Mouse (Mus musculus) liver, embryonic 16.5 days (tissue): ENCODE measurements at regions not wholly inside any gene's neighbourhood (a gene's known extent, or its start where the extent isn't known, plus 50 kb on each side); places are given as distances from the start of the nearest gene placed in this dataset.
A peak's percentile ranks its signal among the peaks of the same experiment; 100 is the strongest.

Experiments
- ATAC-seq: fragments of 200-750 bp; cut with Nextera tagmentation; 2 replicates; pipeline ENCODE4 v1.8.0; 2017; ENCODE audit warnings: low read depth, mild to moderate bottlenecking, moderate number of reproducible peaks, moderate library complexity
- H3K27ac ChIP-seq: fragments of 300-500 bp; sonication (generic); 2 replicates; pipeline ENCODE4 v1.5.1; 2014; ENCODE audit warnings: mild to moderate bottlenecking, low read length
- H3K27me3 ChIP-seq: fragments of 300-500 bp; sonication (generic); 2 replicates; pipeline ENCODE4 v1.6.1; 2014; ENCODE audit warnings: low read depth, low read length, mixed read lengths; ENCODE audit not compliant: control insufficient read depth, insufficient read depth
- H3K36me3 ChIP-seq: fragments of 300-500 bp; sonication (generic); 2 replicates; pipeline ENCODE4 v1.6.1; 2014; ENCODE audit warnings: mild to moderate bottlenecking; ENCODE audit not compliant: control insufficient read depth, insufficient read depth
- H3K4me1 ChIP-seq: fragments of 300-500 bp; sonication (generic); 2 replicates; pipeline ENCODE4 v1.6.1; 2014; ENCODE audit warnings: low read depth, low read length, mixed read lengths; ENCODE audit not compliant: control insufficient read depth
- H3K4me2 ChIP-seq: fragments of 300-500 bp; sonication (generic); 2 replicates; pipeline ENCODE4 v1.6.1; 2014; ENCODE audit warnings: low read depth, low read length, mixed read lengths
- H3K4me3 ChIP-seq: fragments of 300-500 bp; sonication (generic); 2 replicates; pipeline ENCODE4 v1.5.1; 2014; ENCODE audit warnings: low read depth, mild to moderate bottlenecking, low read length
- H3K9ac ChIP-seq: fragments of 300-500 bp; sonication (generic); 2 replicates; pipeline ENCODE4 v1.6.1; 2014; ENCODE audit warnings: low read depth, low read length
- H3K9me3 ChIP-seq: fragments of 300-500 bp; sonication (generic); replicated peaks from 2 replicates; pipeline ENCODE4 v1.6.1; 2016; ENCODE audit warnings: low read length; ENCODE audit not compliant: control insufficient read depth
- WGBS: fragments of 180-500 bp; shearing (Covaris S2); extraction: QIAGEN DNeasy Blood & Tissue Kit; methylation state at CpG from one replicate; pipeline ENCODE4 v1.1.7; 2014; ENCODE audit not compliant: insufficient replicate concordance; 5-methylcytosine and 5-hydroxymethylcytosine counted together

DNA sequence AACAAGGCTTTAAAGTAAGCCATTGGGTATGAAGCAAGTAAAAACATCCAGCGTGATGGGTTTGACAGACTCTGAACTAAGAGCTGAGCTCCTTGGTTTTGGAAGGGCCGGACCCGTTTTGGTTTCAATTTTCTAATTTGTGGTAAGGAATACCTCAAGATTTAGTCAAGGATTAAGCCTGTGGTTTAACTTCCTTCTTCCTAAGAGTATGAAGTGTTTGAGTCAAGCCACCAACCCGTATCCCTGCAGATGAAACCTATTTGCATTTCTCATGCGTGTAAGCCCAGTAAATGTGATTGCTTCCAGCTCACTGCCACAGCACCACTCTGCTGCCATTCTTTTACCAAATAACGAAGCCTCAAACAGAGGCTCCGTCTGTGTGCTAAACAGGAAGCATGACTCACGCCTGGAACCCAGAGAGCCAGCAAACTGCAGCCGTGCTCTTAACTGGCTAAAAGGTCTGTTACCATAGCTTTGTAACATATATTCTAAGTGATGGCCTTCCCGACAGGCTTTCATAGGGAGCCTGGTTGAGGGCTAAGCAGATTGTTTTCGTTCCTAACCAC is 149.7 kb downstream of the Etv1 start:
- Histone ChIP-seq H3K4me2 (peak overlapping the region; percentile 18; the same call in 1 of the 2 replicates), H3K9me3 (no peaks in the 10 kb centered on the region), H3K4me1 (no peaks in the 10 kb centered on the region), H3K27me3 (no peaks in the 10 kb centered on the region), H3K36me3 (no peaks in the 10 kb centered on the region), H3K4me3 (no peak overlapping the region), H3K27ac (no peak overlapping the region), H3K9ac (no peak overlapping the region)
- ATAC-seq = no peak
- WGBS = 14% methylated on average over 11 of the region's 11 CpGs

DNA sequence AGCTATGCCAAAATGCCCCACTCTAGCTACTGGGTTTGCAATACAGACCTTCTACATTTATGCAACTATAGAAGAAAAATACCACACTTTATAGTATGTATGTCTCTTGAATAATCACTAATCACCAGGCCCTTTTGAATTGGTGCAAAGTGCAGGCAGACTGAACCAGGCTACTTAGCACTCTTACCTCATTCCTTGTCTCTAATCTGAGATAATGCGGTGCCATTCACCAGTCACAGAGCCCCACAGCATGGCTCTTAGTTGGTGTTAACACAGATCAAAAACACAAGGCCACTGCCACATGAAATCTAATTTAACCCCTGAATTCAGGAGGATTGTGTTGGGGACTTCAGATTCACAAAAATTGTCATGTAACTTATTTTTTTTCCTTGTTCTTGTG is 150.5 kb downstream of the Etv1 start:
- no peak for ATAC-seq
- no peak overlapping the region for H3K9ac ChIP-seq
- WGBS = 61% methylated on average over 1 of the region's 1 CpGs
- no peaks in the 10 kb centered on the region for H3K4me1 ChIP-seq
- no peaks in the 10 kb centered on the region for H3K27me3 ChIP-seq
- no peaks in the 10 kb centered on the region for H3K36me3 ChIP-seq
- no peak overlapping the region for H3K4me2 ChIP-seq
- no peaks in the 10 kb centered on the region for H3K9me3 ChIP-seq
- H3K27ac ChIP-seq = no peak overlapping the region
- H3K4me3 ChIP-seq = no peak overlapping the region

DNA sequence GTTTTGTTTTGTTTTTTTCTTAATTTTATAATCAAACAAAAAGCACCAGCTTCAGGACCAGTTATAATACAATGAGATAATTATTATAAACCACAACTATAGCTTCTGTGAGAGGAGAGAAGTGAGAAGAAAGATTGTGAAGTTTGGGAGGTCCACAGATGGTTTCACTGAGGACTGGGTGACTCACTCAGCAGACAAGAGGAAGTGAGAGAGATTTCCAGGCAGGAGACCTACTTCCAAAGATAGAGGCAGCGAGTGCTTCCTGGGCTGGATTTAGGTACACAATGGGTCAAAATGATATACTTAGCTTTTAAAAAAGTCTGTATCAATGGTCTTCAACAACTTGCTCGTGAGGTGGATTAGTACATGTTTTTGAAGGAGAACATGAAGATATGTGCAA is 152.6 kb downstream of the Etv1 start:
- no peak for ATAC-seq
- Histone ChIP-seq H3K9ac (no peak overlapping the region), H3K4me2 (no peak overlapping the region), H3K9me3 (no peaks in the 10 kb centered on the region), H3K36me3 (no peaks in the 10 kb centered on the region), H3K4me3 (no peak overlapping the region), H3K27me3 (no peaks in the 10 kb centered on the region), H3K4me1 (no peaks in the 10 kb centered on the region), H3K27ac (no peak overlapping the region)
- WGBS = 32% methylated on average over 2 of the region's 2 CpGs

DNA sequence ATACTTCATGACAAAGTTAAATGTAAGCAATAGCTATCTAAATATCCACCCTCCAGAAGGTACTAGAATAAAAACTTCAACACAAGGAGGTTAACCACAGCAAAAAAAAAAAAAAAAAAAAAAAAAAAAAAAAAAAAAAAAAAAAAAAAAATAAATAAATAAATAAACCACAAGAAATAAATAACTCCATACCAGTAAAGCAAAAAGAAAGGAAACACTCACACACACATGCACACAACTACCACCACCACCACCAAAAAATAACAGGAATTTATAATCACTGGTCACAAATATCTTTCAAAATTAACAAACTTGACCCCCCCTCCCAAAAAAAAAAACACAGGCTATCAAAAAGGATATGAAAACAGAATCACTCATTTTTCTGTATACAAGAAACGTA is 180.4 kb downstream of the Etv1 start:
- no peak overlapping the region for H3K27ac ChIP-seq
- no peak overlapping the region for H3K4me3 ChIP-seq
- H3K4me1 ChIP-seq = no peaks in the 10 kb centered on the region
- no peak overlapping the region for H3K9ac ChIP-seq
- 20% methylated on average over 1 of the region's 1 CpGs for WGBS
- H3K27me3 ChIP-seq = no peaks in the 10 kb centered on the region
- ATAC-seq = no peak
- H3K4me2 ChIP-seq = no peak overlapping the region
- H3K36me3 ChIP-seq = no peaks in the 10 kb centered on the region
- no peaks in the 10 kb centered on the region for H3K9me3 ChIP-seq

DNA sequence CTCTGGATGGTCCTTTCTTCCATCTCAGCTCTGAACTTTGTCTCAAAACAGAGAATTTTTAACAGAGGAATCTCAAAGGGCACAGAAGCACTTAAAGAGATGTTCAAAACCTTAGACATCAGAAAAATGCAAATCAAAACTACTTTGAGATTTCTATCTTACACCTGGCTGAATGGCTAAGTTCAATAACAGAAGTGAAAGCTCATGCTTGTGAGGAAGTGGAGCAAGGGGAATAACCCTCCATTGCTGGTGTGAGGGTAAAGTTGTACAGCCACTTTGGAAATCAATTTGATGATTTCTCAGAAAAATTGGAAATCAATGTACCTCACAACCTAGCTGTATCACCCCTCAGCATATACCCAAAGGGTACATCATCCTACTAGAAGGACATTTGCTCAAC is 183.1 kb downstream of the Etv1 start:
- no peak overlapping the region for H3K9ac ChIP-seq
- H3K4me3 ChIP-seq = no peak overlapping the region
- ATAC-seq = no peak
- H3K27ac ChIP-seq = no peak overlapping the region
- no peaks in the 10 kb centered on the region for H3K36me3 ChIP-seq
- no peaks in the 10 kb centered on the region for H3K27me3 ChIP-seq
- H3K9me3 ChIP-seq = no peaks in the 10 kb centered on the region
- H3K4me2 ChIP-seq = no peak overlapping the region
- no peaks in the 10 kb centered on the region for H3K4me1 ChIP-seq

DNA sequence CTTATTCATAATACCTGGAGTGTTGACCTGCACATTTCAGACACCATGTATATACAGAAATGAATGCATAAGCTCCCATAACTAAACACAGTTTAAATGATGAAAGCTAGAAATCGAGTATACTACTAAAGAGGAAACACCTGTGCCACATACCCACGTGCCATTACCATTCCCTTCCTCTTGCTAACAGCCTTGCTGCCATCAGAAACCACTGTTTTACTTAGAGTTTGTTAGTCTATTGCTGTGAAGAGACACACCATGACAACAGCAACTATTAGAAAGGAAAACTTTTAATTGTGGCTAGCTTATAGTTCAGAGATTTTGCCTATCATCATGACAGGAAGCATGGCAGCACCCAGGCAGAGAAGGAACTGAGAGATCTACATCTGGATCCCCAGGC is 191.2 kb downstream of the Etv1 start:
- 30% methylated on average over 2 of the region's 2 CpGs for WGBS
- H3K4me1 ChIP-seq = no peaks in the 10 kb centered on the region
- no peaks in the 10 kb centered on the region for H3K9me3 ChIP-seq
- no peak overlapping the region for H3K9ac ChIP-seq
- no peak for ATAC-seq
- no peak overlapping the region for H3K27ac ChIP-seq
- no peak overlapping the region for H3K4me2 ChIP-seq
- H3K4me3 ChIP-seq = no peak overlapping the region
- no peaks in the 10 kb centered on the region for H3K36me3 ChIP-seq
- H3K27me3 ChIP-seq = no peaks in the 10 kb centered on the region

DNA sequence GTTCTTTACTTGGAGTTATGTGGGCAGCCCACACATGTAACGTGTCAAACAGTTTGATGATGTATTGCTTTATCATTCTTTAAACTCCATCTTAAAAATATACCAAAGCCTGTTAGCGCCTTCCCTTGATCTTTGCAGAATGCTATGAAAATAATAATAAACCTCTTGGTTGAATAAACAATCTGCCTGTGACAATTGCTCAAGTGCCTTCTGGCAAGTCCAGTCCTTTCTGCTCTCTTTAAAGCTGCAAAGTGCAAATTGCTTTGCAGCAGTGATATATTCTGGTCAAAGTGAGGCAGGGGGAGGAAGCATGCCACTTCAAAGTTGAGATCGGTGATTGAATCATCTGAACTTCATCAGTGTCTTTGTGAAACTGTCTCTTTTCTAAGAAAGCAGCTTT is 193.0 kb downstream of the Etv1 start:
- no peak for ATAC-seq
- no peak overlapping the region for H3K4me3 ChIP-seq
- H3K9me3 ChIP-seq = no peaks in the 10 kb centered on the region
- H3K27ac ChIP-seq = no peak overlapping the region
- H3K9ac ChIP-seq = no peak overlapping the region
- no peaks in the 10 kb centered on the region for H3K4me1 ChIP-seq
- 65% methylated on average over 3 of the region's 3 CpGs for WGBS
- no peak overlapping the region for H3K4me2 ChIP-seq
- no peaks in the 10 kb centered on the region for H3K36me3 ChIP-seq
- H3K27me3 ChIP-seq = no peaks in the 10 kb centered on the region

DNA sequence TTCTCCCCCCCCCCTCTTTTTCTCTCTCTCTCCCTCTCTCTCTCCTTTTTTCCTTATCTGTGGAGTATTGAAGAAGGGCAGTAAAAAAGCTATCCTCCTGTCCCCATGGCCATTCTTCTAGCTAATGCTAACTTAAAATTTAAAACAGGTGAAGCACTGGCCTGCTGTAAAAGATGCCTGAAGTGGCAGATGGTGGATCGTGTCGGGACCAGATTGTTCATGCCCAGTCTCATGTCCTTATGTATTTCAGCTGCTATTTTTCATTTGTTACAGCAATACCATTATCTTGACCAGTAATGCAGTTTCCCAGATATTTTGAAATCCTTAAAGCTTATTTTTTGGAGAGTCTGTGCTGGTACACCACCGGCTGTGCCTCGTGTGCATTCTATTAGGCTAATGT is 196.3 kb downstream of the Etv1 start:
- no peak overlapping the region for H3K9ac ChIP-seq
- H3K27me3 ChIP-seq = no peaks in the 10 kb centered on the region
- ATAC-seq = no peak
- 66% methylated on average over 4 of the region's 4 CpGs for WGBS
- H3K4me1 ChIP-seq = no peaks in the 10 kb centered on the region
- no peaks in the 10 kb centered on the region for H3K36me3 ChIP-seq
- no peak overlapping the region for H3K4me2 ChIP-seq
- no peak overlapping the region for H3K4me3 ChIP-seq
- H3K9me3 ChIP-seq = no peaks in the 10 kb centered on the region
- no peak overlapping the region for H3K27ac ChIP-seq

DNA sequence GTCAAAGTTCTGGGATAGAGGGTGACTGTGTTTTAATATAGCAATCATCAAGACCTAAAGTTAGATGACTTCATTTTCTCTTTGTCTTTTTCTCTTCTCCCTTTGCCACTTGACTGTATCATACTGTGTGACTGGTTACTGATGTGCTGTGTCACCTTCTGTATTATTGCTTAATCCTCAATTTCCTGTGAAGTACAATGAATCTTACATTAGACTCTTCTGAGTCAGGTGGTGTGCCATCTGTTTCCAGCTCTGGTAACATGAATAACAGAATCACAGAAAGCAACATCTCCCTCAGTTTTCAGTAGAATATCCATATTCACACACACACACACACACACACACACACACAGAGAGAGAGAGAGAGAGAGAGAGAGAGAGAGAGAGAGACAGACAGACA is 203.2 kb downstream of the Etv1 start:
- Histone ChIP-seq H3K27ac (no peak overlapping the region), H3K4me3 (no peak overlapping the region), H3K9ac (no peak overlapping the region), H3K4me1 (no peaks in the 10 kb centered on the region), H3K36me3 (no peaks in the 10 kb centered on the region), H3K27me3 (no peaks in the 10 kb centered on the region), H3K9me3 (no peaks in the 10 kb centered on the region), H3K4me2 (no peak overlapping the region)
- no peak for ATAC-seq

DNA sequence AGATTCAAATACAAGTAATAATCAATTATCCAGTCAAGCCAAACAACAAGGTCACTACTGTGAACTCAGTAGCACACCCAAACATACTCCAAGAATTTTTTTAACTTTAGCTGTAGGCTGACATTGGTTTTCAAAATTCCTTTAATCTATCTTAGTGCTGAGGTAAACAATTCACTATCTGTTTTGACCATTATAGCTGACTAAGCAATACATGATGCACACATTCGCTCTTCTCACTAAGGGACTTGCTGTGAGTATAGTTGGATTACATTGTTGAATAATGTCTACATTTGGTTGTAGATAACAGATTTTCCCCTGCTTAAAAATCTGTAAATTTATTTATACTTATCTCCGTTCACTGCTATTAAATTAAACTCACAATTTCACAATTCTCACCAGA is 206.7 kb downstream of the Etv1 start:
- Histone ChIP-seq H3K36me3 (no peaks in the 10 kb centered on the region), H3K9me3 (no peaks in the 10 kb centered on the region), H3K4me2 (no peak overlapping the region), H3K9ac (no peak overlapping the region), H3K27ac (no peak overlapping the region), H3K4me3 (no peak overlapping the region), H3K4me1 (no peaks in the 10 kb centered on the region), H3K27me3 (no peaks in the 10 kb centered on the region)
- 65% methylated on average over 2 of the region's 2 CpGs for WGBS
- no peak for ATAC-seq
